Mouse (Mus musculus) frontal cortex, adult (tissue): Measurements from ENCODE around the gene Pdlim4.

ENCODE experiments used
- ATAC-seq: cut with Nextera tagmentation; 2 replicates; pipeline ENCODE4 v1.9.2; 2017; ENCODE audit warnings: mild to moderate bottlenecking, moderate library complexity, mixed read lengths; ENCODE audit not compliant: low TSS enrichment

Gene Pdlim4

GRCm38 (mm10) chr11:54092188-54092587, 23.4 kb upstream of the Pdlim4 start:
- no peak for ATAC-seq

- peak; percentile 53; the same call in 1 of the 2 replicates for ATAC-seq
Measured at GRCm38 (mm10) chr11:54091726-54092125, 22.9 kb upstream of the Pdlim4 start.

GRCm38 (mm10) chr11:54090091-54090879, 21.5 kb upstream of the Pdlim4 start:
- ATAC-seq, result no peak

GRCm38 (mm10) chr11:54088947-54089317, 20.1 kb upstream of the Pdlim4 start:
- peak; percentile 70; the same call in 1 of the 2 replicates for ATAC-seq

GRCm38 (mm10) chr11:54088253-54088946, 19.6 kb upstream of the Pdlim4 start:
- ATAC-seq, result peak; percentile 60; the same call in 1 of the 2 replicates

GRCm38 (mm10) chr11:54085816-54086215, 17.0 kb upstream of the Pdlim4 start:
- no peak for ATAC-seq

GRCm38 (mm10) chr11:54084976-54085375, 16.2 kb upstream of the Pdlim4 start:
- no peak for ATAC-seq

- ATAC-seq, result no peak
Measured at GRCm38 (mm10) chr11:54082725-54083124, 13.9 kb upstream of the Pdlim4 start.

GRCm38 (mm10) chr11:54080435-54080834, 11.6 kb upstream of the Pdlim4 start:
- ATAC-seq, result no peak

GRCm38 (mm10) chr11:54076101-54076500, 7.3 kb upstream of the Pdlim4 start:
- ATAC-seq, result no peak; the same call in 1 of the 2 replicates

- no peak for ATAC-seq
Measured at GRCm38 (mm10) chr11:54075353-54075752, 6.5 kb upstream of the Pdlim4 start.

GRCm38 (mm10) chr11:54073291-54073690, 4.5 kb upstream of the Pdlim4 start:
- no peak for ATAC-seq

- no peak for ATAC-seq
Measured at GRCm38 (mm10) chr11:54071726-54072445, 3.1 kb upstream of the Pdlim4 start.

- ATAC-seq, result no peak
Measured at GRCm38 (mm10) chr11:54067996-54068519, 756 bp downstream of the Pdlim4 start.

GRCm38 (mm10) chr11:54067318-54067995, 1.4 kb downstream of the Pdlim4 start:
- ATAC-seq, result peak; percentile 60; the same call in 1 of the 2 replicates

- ATAC-seq, result no peak
Measured at GRCm38 (mm10) chr11:54066400-54066799, 2.4 kb downstream of the Pdlim4 start.

GRCm38 (mm10) chr11:54065915-54066178, 3.0 kb downstream of the Pdlim4 start:
- no peak for ATAC-seq

GRCm38 (mm10) chr11:54065106-54065914, 3.5 kb downstream of the Pdlim4 start:
- ATAC-seq, result no peak

- no peak for ATAC-seq
Measured at GRCm38 (mm10) chr11:54064412-54064978, 4.3 kb downstream of the Pdlim4 start.

- ATAC-seq, result no peak
Measured at GRCm38 (mm10) chr11:54063472-54063775, 5.4 kb downstream of the Pdlim4 start.
